Mouse (Mus musculus): ENCODE results near the gene Osbpl9. TPM values are rescaled to one million over a fixed set of nuclear protein-coding genes. Genes with fewer than 3 reads are reported as not detected.

The Osbpl9 gene
- total RNA-seq, 4 experiments from 2014 or later: 48.2 to 59.2 (median 56.3) TPM

DNA sequence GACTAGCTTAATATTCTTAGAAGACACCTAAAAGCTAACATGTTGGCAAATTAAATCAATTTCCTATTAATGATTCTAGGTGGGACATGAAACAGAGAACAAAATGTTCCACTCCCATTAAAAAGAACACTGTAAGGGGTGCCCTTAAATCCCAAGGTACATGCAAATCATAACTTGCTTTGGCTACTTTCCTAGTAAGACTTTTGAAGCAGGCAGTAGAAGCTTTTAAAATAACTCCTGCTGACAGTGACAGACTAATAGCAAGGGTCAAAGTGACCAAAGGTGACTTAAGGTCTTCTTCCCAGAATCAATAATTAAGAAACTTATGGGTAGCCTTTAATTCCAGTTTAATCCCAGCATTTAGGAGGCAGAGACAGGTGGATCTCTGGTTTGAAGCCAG, 95.5 kb downstream of the Osbpl9 start:
- no peak for DNase-seq (ENCODE audit: low spot score in 2 of 2)

DNA sequence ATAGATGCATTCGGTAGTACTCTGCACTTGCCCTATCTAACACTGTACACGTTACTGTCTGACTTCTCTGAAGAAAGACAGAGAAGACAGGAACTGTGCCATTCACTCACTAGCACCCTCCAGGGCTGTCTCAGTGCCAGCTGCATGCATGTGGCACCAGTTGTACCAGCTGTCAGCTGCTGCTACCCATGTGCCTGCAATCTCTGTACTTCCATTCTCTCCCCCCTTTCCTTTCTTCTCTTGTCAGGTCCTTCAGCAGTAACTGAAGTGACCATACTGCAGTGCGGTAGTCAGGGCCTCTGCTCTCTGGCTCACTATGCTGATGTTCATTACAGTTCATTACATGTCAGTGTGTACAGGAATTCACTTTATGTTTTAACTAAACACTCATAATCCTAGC, 96.0 kb downstream of the Osbpl9 start:
- no peak for DNase-seq (ENCODE audit: low spot score in 2 of 2)

DNA sequence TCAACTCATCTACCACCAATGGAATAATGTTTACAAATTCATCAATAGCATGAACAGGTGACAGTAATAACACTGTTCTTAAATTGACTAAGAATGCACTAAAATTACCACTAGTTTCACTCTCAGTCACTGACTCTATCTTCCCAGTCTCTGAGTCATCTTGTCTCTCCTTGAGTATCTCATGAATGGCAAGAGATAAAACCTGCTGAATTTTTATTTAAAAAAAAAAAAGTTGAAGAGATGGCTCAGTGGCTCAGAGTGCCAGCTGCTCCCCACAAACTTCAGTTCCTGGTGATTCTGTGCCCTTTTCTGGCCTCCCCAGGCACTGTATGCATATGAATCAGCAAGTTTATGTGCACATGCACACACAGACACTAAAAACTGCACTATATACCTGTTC, 96.8 kb downstream of the Osbpl9 start:
- DNase-seq (ENCODE audit: low spot score in 2 of 2): no peak

DNA sequence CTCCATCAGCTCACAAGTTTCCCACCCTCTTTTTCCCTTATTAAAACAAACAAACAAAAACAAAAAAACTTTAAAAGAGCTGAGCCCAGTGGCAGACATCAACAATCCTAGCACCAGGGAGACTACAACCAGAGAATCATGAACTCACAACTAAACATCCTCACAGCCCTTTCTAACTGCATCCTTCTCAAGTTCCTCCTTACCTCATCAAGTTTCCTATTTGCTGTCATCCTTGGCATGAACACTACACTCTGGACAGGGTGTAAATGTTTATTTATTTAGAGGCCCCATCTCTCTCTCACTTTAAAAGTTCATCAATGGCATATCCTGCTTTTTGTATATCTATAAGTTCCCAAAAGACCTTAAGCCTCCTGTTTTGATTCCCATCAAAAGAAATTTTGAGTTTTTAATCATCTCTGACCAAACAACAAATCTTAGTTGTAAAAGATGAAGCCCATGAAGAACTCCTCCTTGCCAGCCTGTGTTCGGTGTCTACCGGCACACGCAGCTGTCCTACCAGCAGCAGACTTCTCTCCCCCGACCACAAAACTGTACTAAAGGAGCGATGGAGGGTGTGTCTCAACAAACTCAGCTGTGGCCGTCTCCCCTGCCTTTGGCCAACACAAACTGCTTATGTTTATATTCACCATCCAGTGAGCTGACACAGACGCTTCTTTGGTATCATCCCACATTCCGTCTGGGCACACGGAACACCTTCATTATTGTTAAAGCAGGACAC, 98.8 kb downstream of the Osbpl9 start:
- DNase-seq (ENCODE audit: low spot score in 2 of 2): no peak

DNA sequence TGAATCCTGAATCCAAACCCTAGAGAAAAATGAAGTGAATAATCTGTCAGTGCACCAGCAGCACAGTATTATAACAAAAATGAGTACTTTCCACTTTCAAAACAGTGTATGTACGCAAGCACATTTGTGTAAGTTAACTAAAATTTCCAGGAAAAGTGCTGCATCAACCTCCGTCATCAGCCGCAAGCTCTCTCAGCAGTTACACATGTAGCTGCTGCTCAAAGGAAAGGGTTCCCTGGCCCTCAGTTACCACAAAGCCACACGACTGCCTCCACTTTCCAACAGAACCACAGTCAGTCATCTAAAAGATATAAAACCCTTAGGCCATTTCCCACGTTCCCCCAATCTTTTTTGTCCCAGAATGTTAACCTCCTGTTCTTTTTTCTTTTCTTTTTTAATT, 99.5 kb downstream of the Osbpl9 start:
- no peak for DNase-seq (ENCODE audit: low spot score in 2 of 2)

DNA sequence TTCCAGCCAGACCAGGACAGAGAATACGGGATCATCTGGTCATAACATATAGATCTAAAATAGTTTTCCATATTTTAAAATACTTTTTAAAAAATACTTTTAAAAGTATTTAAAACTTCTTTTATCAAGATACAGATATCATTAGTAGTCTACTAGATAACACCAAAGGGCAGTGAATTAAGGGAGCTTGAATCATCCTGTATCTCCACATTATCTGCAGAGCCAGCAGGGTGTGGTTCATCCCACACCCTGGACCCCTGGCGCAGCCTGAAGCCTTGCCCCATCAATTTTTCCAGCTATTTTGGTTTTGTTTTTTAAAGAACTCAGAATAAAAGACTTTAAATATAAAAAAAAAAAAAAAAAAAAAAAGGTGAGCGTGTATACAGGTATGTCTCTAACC, 103.2 kb downstream of the Osbpl9 start:
- DNase-seq (ENCODE audit: low spot score in 2 of 2): no peak

DNA sequence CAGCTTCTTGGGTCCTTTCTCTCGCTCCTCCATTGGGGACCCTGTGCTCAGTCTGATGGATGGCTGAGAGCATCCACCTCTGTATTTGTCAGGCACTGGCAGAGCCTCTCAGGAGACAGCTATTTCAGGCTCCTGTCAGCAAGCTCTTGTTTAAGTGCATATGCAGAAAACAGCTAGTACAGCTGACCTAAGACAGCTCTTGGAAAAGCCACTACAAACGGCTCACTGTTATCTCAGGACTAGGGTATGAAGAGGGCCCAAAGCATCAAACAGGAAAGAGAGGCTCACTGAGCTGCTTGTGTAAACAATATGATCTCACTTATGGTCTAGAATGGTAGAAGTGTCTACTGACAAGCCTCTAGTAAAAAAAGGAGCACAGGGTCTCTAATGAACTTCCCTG, 107.8 kb downstream of the Osbpl9 start:
- DNase-seq (ENCODE audit: low spot score in 2 of 2): no peak

DNA sequence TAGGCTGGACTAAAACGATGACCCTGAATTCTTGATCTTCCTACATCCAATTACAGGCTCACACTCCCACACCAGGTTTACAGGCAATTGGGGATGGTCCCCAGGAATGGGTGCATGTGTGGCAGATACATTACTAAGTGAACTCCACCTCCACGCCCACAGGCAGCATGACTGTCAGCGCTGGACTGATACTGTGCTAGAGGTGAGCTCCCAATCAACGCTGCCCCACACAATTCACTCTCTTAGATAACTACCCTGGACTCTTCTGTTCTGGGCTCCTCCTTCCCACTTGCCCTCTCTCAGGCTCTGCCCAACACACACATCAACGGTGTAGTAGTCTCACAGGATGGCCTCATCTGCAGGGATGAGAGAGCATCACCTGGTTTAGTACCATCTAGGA, 109.7 kb downstream of the Osbpl9 start:
- no peak for DNase-seq (ENCODE audit: low spot score in 2 of 2)

DNA sequence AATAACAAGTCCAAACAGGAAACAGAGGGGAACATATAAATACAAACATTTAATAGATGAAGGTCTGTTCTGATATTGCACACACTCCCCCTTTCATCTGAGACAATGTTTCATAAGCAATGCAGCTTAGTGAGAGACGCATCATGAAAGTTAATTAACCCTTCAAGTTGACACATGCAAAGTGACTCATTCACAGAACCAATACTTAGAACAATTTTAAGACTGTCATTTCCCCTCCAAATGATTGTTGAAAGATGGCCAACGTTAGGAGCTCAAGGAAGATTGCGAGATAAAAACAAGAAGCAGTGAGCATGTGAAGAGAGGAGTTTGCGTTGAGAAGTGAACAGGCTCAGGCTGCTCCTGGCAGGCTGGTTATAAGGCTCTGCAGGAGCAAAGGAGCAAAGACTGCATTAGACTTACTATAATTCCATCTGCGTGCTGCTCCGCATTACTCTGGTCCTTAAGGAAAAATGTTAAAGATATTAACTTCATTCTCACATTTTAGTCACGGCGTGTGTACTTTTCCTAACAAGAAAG, 110.8 kb downstream of the Osbpl9 start:
- DNase-seq (ENCODE audit: low spot score in 2 of 2): no peak

DNA sequence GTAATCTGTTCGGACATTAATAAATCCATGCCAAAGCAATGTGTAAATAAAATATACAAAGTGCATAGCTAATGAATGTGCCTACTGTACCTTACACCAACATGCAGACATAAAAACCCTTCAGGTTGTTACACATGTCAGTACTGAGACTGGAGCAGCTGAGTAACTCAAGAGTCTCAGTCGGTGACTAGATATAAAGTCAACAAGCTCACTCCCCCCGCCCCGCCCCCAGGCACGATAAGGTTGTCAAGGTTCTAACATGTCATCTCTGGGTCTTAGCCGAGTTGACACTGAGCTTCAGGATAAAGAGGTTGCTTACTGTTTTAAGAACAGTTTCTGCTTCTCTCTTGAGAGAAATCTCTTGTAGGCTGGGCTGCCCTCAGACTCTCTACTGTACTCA, 112.1 kb downstream of the Osbpl9 start:
- DNase-seq (ENCODE audit: low spot score in 2 of 2): no peak

DNA sequence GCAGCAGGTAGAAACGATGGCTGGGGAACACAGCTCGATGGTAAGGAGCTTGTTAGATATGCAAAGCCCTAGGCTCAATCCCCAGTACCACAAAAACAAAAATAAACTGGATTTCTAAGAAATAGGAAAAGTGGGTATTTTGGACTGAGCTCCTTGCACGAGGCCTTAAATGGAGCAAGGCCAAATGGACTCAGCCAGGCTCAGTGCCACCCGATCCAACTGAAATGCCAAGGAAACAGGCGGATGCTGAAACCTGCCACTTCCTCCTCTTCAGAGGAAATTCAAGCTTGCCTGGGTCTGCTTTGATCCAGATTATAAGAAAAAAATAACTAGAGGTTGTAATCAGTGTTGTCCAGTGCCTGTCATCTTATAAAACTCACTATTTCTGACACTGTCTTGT, 112.9 kb downstream of the Osbpl9 start:
- no peak for DNase-seq (ENCODE audit: low spot score in 2 of 2)

DNA sequence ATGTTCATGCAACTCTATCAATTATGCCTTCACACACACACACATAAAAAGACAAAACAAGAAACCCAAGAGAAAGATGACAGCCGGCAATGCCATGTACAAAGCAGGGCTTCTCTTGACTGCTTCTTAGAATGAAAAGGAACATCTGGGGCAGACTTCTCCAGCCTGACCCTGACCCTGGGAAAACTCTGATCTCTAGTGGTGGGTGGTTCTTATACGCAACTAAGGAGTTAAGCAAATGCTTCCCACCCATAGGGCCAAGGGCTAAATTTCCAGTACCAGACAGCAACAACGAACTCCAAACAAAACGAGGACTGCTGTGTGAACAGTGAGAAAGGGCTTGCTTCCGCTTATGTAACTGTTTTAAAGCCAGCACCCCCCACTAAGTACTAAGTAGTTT, 122.0 kb downstream of the Osbpl9 start:
- no peak for DNase-seq (ENCODE audit: low spot score in 2 of 2)

DNA sequence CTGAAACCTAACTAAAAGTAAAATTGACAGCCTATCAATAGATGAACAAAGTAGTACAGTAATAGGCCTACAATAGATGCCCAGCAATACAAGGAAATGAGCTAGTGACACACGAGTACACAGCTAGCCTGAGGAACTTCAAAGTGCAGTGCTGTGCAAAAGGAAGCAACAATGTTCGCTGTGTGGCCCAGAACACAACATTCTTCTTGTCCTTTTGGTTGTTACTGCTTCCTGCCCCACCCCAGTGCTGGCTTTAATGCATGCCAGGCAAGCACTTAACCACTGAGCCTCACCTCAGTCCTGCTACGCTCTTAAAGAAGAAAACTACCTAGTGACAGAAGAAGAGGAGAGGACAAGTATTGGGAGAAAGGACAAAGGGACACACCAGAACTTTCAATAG, 122.4 kb downstream of the Osbpl9 start:
- no peak for DNase-seq (ENCODE audit: low spot score in 2 of 2)

DNA sequence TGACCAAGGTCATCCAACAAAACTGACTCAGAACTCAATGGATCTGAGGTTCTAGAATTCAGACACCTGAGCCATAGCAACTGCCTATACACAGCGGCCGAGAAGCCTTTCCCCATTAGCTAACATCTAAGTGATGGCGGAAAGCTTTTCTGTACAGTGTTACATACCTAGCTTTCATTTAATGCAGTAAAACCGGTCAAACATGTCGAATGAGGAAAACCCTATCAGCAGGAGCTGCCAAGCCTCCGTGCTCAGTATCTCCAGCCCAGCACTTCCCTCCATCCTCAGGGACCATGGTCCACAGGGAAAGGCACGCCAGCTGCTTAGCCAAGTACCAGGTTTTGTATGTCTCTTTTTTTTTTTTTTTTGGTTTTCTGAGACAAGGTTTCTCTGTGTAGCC, 123.1 kb downstream of the Osbpl9 start:
- no peak for DNase-seq (ENCODE audit: low spot score in 2 of 2)

DNA sequence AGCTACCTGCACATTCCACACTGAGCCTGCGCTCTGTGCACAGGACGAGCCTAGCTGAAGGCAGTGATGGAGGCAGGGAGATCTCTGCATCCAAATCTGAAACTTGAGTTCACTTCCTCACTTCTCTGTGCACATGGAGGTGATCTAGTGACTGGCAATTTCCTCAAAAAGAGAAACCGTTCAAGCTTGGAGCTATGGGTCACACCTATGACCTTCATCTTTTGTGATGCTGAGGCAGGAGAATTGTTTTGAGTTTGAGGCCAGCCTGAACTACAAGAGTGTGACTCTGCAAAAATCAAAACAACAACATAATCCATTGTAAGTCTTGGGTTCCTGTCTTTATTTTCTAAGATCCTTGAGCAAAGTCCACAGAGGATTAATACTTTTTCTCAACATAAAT, 128.8 kb downstream of the Osbpl9 start:
- DNase-seq (ENCODE audit: low spot score in 2 of 2): no peak

DNA sequence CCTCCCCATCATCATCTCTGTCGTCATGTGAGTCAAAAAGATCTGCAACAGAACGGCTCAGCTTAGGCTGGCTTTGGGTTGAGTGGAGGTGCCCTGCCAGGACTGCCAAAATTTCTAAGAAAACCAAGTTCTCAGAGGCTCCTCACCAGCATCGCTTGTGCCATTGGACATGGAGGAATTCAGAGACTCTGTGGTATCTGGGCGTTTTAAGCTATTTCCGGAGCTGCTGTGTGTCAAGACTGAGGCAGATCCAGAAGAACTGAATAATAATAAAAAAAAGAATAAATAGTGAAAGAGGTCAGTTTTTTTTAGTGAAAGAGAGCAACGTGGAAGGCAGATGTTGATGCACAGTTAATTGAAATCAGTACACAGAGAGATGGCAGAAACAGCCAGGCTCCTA, 129.2 kb downstream of the Osbpl9 start:
- DNase-seq (ENCODE audit: low spot score in 2 of 2): no peak

DNA sequence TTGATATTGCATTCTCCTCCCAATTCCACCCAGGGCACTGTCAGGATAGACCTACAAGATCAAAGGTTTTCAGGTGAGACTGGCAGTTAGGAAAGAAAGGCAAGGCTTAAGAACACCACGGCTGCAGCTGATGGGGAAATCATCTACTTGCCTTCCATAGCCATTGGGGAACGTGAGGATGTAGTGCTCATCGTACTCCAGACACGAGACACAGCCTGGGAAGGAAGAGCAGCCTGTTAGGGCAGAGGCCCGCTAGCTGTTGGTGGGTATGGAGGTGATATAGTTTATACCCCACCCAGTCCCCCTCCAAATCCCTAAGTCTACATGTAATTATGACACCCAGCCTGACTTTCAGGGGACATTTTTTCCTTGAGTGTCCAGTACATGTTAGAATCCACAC, 136.4 kb downstream of the Osbpl9 start:
- DNase-seq (ENCODE audit: low spot score in 2 of 2): no peak

DNA sequence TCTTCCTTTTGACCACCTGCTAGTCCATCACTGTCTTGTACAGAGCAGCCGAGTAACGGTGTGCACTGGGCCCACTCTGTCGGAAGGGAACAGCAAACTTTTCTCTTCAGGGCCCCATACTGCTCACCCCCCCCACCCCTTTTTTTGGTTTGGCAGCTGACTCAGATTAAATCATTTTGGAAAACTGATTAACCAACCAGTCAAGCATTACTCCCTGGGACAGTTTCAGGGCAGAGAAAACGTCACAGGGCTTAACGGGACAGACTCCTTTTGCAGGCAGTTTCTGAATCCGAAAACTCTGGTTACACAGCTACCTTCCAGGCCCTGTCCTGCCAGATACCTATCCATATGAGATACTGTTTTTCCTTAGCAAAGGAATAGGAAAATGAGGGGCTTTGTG, 137.1 kb downstream of the Osbpl9 start:
- no peak for DNase-seq (ENCODE audit: low spot score in 2 of 2)

DNA sequence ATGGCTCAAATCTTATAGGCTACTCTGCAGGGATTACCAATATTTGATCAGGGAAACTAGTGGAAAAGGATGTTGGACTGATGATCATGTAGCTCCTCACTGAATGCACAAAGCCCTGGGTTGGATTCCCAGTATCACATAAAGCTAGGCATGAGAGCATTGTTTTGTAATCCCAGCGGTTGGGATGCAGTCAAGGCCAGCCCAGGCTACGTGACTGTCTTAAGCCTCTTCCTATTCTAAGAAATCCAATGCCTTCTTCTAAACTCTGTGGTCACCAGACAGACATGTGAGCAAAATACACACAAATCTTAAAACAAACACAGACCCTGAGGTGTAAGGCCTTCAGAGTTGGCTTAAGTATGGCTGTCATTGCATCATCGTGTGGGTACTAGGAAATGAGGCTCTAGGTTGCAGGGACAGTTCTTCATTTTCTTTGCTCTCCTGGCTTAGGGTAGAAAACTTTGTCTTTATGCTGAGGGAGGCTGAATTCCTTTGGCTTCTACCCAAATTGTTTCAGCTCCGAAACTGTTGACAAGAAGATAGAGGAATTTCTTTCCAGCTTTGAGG, 142.7 kb downstream of the Osbpl9 start:
- no peak for DNase-seq (ENCODE audit: low spot score in 2 of 2)

DNA sequence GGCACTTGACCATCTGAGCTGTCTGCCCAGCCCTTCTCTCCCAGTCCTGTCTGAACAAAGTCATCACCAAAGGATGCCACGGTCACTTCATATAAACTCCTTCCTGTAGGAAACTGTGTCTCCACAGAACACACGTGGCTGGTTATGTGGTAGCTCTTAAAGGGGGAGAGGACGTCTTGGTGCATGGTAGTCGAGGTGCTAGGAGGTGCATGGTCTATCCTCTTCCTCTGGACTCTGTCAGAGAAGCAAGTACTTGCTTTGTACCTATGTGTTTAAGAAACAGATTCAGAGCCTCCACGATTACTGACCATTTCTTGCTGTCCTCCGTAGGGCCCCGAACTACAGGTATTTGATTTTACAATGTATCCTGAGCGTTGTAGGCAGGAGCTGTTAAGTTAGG, 144.4 kb downstream of the Osbpl9 start:
- DNase-seq (ENCODE audit: low spot score in 2 of 2): no peak

DNA sequence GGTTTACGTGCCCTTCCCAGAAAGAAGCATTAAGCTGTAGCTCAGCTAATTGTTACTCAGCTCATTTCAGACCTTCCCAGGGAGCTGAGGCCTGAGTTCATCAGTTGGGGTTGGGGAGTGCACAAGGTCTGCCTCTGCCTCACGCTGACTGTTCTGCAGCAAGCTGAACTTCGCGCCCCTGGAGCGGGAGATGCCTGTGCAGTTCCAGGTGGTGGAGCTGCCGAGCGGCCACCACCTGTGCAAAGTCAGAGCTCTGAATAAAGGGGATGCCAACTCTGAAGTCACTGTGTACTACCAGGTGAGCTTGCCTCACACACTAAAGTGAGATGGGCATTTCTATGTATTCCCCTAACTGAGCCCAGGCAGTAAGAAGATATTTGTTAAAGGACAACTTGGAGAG, 145.7 kb downstream of the Osbpl9 start:
- no peak for DNase-seq (ENCODE audit: low spot score in 2 of 2)

DNA sequence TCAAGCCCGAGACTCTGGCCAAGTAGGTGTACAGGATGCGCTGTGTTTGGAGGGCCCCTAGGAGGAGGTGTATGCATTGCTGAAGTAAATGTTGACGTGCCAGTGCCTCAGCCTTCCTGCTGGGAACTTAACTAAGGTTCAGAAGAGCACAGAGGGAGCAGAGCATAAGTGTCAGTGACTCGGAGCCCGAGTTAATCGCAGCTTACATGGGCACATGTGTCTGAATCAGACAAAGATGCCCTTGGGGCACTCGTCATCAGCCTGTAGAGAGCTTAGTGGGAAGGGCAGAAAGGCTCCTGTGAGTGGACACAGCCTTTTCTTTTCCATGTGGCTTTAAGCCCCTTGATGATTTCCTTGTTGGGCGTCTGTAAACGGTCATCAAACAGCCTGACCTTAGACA, 148.1 kb downstream of the Osbpl9 start:
- DNase-seq (ENCODE audit: low spot score in 2 of 2): no peak

DNA sequence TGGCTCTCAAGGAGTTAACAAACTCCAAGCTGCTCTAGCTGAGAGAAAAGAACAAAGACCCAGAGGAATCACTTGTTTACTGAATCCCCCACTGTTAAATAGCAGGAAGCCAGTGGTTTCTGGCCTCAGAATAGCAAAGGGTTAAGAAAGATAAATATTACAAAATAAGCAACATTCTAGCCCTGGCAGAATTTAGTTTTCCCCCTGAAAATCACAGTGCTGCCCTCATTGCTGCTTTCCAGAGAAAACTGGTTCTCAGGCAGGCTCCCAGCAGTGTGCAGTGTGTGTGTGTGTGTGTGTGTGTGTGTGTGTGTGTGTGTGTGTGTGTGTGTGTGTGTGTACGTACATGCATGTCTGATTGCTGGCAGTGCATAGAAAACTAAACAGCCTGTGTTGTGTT, 149.8 kb downstream of the Osbpl9 start:
- DNase-seq (ENCODE audit: low spot score in 2 of 2): no peak
